In genomic region chr5:150576832-150577231, GRCm38 (mm10) we compare ENCODE assay signal across 25 mouse cellular contexts. TPM values are rescaled to one million over a fixed set of nuclear protein-coding genes. Genes with fewer than 3 reads are reported as not detected.
"Had no signal": no experiment of that assay in that cellular context is flagged by ENCODE, and none has a peak within 500 bp of the region (broad histone marks: within the 10 kb centered on the region; RNA-seq: fewer than 3 reads in every experiment).

No protein-coding gene starts in this region.

- H3K27me3 ChIP-seq: kidney, embryonic 15.5 days; midbrain, embryonic 12.5 days; midbrain, embryonic 15.5 days; neural tube, embryonic 12.5 days; neural tube, embryonic 15.5 days had no signal

- DNase-seq: kidney, adult 2 months; kidney, postnatal 10 days; layer of hippocampus, postnatal 36 days; lung, embryonic 14.5 days; right cerebral cortex, adult 18-20 months; right cerebral cortex, postnatal 14 days; right cerebral cortex, postnatal 4 days; thymus, adult 2 months; thymus, postnatal 14 days; thymus, postnatal 4 days had no signal

- H3K27ac ChIP-seq: kidney, embryonic 15.5 days; left cerebral cortex, adult 2 months; macrophage; midbrain, embryonic 12.5 days; midbrain, embryonic 15.5 days; neural tube, embryonic 12.5 days; neural tube, embryonic 15.5 days; stomach, postnatal 0 days had no signal

- H3K9ac ChIP-seq: kidney, embryonic 15.5 days; lung, embryonic 14.5 days; midbrain, embryonic 12.5 days; midbrain, embryonic 15.5 days; neural tube, embryonic 12.5 days; neural tube, embryonic 15.5 days had no signal

- H3K4me1 ChIP-seq: midbrain, embryonic 12.5 days; midbrain, embryonic 15.5 days; neural tube, embryonic 12.5 days; neural tube, embryonic 15.5 days had no signal

- ATAC-seq: lung, postnatal 0 days; midbrain, embryonic 15.5 days had no signal

- H3K4me2 ChIP-seq: kidney, embryonic 15.5 days; lung, embryonic 14.5 days; midbrain, embryonic 12.5 days; midbrain, embryonic 15.5 days; neural tube, embryonic 12.5 days; neural tube, embryonic 15.5 days had no signal

- H3K9me3 ChIP-seq: kidney, embryonic 15.5 days; midbrain, embryonic 12.5 days; midbrain, embryonic 15.5 days; neural tube, embryonic 12.5 days; neural tube, embryonic 15.5 days had no signal

- H3K4me3 ChIP-seq: kidney, embryonic 15.5 days; left cerebral cortex, adult 2 months; midbrain, embryonic 12.5 days; midbrain, embryonic 15.5 days; neural tube, embryonic 12.5 days; neural tube, embryonic 15.5 days had no signal

RNA-seq across cellular contexts. Expression of gene Zar1l, which starts 58.9 kb away (rescaled TPM):
- total RNA-seq: layer of hippocampus, postnatal 10 days; layer of hippocampus, postnatal 36 days; megakaryocyte, adult 5-6 weeks had no signal
- polyA plus RNA-seq: kidney, adult 2 months; kidney, embryonic 15.5 days; limb, embryonic 11.5 days; limb, embryonic 14.5 days; liver, embryonic 16.5 days; lung, embryonic 14.5 days; lung, postnatal 0 days; macrophage; midbrain, embryonic 12.5 days; midbrain, embryonic 15.5 days; neural tube, embryonic 12.5 days; neural tube, embryonic 15.5 days; stomach, embryonic 14.5 days; stomach, postnatal 0 days; thymus, adult 2 months had no signal
